Mouse (Mus musculus): ENCODE results near the gene Tbc1d17.

The Tbc1d17 gene

DNA sequence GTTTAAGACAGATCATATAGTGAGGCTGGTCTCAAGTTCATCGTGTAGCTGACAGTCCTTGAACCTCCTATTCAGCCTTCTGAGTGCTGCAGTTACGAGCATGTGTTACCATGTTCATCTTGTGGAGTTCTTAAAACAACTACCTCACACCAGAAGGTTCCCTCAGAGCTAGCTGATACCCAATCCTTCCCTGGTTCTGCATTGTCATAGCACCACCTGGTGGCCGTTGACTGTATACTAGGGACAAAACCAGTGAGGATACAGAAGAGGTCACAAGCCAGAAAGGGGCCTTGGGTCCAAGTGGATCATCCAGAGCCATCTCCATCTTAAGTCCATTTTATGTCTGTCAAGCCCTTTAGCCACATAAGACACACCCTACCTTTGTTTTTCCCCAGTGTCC is 24.0 kb downstream of the Tbc1d17 start:
- peak; percentile 76 to 82 for DNase-seq (ENCODE audit: low spot score in 2 of 2)

DNA sequence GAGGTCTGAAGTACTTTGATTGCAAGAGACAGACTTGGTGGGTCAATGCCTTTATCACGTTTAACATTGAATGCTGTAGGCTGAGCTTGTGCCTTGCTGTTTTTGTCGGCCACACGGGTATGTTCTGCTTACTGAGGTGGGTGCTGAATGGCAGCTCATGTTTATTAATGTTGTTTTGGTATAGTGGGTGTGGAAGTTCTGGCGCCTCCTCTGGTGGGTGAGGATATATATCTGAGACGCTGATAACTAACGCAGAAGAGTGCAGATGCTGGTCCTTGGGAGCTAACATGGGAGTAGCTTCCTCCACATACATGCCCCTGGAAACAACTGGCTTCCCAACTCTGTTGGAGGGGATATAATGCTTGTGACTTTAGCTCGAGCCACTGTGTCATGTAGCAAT is 25.5 kb downstream of the Tbc1d17 start:
- no peak for DNase-seq (ENCODE audit: low spot score in 2 of 2)

DNA sequence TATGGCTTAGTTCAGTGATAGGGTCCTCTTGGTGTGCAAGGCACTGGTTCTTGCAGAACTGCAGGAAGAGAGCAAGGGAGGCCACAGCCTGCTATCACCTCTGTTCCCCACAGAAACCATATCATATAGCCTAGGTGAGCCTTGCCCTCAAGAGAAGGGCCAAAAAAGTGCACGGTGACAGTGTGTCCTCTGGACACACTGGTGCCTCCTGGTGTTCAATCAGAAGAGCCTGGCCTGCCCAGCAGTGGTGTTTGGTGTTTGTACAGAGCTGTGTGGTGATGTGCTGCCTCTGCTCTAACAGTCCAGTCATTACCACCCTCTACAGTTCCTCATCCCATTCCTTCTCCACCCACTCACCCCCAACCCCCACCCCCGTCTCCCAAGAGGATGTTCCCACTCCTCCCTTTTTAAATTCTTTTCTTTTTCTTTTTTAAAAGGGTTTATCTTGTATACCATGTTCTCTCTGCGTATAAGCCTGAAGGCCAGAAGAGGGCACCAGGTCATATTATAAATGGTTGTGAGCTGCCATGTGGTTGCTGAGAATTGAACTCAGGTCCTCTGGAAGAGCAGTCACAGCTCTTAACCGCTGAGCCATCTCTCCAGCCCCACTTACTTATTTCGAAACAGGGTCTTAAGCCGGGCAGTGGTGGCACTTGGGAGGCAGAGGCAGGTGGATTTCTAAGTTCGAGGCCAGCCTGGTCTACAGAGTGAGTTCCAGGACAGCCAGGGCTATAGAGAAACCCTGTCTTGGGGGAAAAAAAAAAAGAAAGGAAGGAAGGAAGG is 27.0 kb downstream of the Tbc1d17 start:
- DNase-seq (ENCODE audit: low spot score in 2 of 2): peak in 1 of 2 experiments; percentile 24

DNA sequence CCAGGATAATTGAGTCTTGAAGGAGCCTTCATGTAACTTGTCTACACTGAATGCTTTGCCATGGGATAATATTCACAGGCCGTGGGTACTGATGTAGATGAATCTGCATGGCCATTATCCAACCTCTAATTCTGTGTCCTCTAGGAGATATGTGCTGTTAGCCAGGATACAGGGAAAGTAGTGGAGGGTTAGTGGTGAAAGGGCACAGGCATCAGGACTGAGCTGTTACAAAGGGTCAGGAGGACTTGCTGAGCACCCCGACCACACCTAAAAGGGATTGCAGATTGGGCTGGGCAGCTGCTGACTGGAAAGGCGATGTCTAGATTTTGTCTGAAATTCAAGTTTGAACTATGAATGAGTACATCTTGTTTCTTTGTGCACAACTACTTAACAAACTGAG is 28.4 kb downstream of the Tbc1d17 start:
- DNase-seq (ENCODE audit: low spot score in 2 of 2): no peak

DNA sequence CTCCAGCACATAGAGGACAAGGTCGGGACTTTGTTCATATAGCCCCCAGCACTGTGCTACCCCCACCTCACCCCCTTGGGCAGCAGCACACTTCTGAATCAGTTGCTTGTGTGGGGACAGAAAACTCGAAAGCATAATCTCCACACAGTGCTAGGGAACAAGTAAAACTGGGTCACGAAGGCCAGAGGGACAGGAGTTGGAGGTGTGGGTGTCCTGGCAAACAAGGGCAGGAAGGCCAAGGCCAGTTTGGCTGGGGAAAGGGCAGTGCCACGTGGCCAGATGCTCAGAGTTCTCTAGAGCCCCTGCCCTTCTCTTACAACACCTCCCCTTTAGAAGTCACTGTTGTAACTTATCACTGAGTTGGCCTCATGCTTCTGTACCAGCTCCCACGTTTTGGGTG is 29.0 kb downstream of the Tbc1d17 start:
- no peak for DNase-seq (ENCODE audit: low spot score in 2 of 2)

DNA sequence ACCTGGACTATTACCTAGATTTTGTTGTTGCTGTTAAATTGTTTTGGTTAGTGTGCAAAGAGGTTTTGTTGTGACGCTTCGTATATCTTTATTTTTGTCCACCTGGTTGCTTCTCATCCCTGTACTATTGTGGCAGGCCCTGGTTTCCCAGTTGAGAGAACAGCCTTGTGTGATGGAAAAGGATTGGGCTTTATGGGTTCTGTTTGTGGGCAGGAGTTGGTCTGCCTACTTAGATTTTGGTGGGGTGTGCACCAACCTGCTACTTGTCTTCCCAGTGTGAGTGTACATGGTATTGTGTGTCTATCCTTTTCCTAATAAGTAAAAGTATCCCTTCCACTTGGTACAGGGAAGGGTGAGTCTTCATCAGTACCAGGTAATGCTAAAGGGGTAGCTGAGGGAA is 29.5 kb downstream of the Tbc1d17 start:
- no peak for DNase-seq (ENCODE audit: low spot score in 2 of 2)

DNA sequence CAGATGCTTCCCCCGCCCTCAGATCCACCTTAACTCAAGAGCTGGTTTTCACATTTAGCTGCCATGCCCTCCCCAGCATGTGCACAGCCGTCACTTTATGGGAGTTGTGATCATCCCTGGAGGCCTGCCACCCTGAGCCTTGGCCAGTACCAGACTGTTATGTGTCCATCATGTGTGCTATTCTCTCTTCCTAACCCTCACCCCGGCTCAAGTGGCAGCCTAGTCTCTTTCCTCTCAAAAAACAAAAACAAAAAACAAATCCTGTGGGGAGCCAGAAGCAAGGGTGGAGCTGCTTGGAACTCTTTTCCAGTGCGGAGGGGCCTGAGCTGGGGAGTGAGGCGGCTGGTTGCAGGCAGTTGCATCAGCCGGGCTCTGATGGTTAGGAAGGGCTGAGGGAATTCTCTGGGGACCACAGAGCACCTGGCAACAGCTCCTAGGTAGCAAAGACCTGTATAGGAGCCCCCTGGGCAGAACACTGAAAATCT is 30.1 kb downstream of the Tbc1d17 start:
- DNase-seq (ENCODE audit: low spot score in 2 of 2): no peak

DNA sequence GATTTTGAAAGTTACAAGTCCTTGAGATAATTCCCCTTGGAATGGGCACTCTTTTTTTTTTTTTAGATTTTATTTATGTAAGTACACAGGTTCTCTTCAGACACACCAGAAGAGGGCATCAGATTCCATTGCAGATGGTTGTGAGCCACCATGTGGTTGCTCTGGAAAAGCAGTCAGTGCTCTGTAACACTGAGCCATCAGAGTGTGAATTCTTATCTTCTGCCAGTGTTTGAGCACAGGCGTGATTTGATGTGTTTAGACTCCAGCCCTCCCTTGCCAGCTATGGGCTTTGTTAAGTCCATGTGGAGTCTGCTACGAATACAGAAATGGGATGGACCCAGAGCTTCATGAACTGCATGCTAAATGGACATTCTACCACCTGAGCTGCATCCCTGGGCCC is 30.7 kb downstream of the Tbc1d17 start:
- no peak for DNase-seq (ENCODE audit: low spot score in 2 of 2)

DNA sequence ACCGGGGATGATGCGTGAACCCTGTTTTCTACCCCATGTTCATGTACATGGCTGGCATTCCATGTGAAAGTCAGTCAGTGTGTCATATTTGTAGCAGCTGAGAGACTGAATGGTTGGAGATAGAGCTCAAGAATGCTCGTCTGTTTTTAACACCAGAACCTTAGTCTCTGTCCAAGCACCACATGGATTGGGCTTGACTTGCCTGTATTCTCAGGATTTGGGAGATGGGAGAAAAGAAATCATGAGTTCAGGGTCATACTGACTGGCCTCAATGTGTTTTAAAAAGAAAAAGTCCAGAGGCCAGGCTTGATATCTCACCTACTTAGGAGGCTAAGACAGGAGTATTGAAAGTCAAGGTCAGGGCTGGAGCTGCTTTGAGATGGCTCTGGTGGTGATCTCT is 31.4 kb downstream of the Tbc1d17 start:
- no peak for DNase-seq (ENCODE audit: low spot score in 2 of 2)

DNA sequence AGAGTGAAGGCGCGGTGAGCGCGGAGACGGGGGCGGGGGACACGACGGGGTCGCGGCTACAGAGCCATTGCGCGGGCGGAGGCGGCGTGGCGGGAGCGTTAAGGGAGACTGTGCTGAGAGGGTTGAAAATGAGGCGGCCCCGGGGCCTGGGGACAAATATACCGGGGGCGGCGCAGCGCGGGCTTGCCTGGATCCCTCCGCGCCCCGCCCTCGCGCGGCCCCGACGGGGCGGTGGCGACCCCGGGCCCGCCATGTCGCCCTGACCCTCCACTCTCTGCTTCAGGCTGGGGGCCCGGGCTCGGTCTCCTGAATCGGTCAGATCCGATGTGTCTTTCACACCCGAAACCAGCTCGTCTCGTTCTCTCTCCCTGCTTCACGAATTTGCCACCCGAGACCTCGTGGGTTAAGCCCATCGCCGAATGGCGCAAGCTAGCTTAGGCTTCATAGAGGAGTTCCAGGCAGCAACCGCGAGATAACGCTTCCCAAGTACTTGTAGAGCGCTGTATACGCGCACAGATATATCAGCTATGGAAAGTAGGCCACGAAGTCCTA is 32.3 kb downstream of the Tbc1d17 start, which contains the start of gene Atf5:
Gene Atf5, minus strand, starts transcription at position 189 of the 552 bp plus-strand sequence.
- peak in 1 of 2 experiments; percentile 40 for DNase-seq (ENCODE audit: low spot score in 2 of 2)

DNA sequence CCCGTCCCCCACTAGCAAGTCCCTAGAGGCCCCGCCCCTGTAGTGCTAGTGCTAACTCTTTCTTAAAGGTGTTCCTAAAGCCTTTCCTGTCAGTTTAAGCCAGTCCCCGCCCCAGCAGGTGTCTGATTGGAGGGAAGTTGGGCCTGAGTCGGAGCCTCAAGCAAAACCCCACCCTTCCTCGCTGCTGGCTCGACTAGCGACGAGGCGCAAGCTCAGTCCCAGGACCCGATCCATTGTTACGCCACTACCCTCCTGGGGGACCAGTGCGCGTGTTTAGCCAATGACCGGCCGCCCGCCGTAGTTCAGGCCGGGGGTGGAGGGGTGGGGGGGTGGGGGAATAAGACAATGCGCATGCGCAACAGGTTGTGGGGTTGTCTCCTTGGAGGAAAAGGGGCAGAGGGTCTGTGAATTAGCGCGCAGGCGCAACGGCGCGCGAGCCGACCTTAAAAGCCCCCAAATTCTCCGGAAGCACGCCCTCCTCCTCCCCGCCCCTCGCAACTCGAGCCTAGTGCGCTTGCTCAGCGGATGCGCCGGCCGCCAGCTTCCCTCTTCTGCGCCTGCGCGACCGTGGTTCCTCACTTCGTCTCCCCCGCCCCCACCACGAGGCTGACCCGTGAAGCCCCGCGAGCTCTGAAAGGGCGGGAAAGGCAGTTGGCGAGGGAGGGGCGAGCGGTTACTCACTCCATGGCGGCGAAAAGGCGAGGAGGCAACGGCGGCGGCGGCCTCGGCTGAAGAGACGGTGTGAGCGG is 33.0 kb downstream of the Tbc1d17 start, which contains the start of the genes Nup62 and Il4i1:
Gene Nup62, plus strand, starts transcription at position 368 of the 749 bp plus-strand sequence.
Gene Il4i1, plus strand, starts transcription at position 667 of the 749 bp plus-strand sequence.
- peak; percentile 99 for DNase-seq (ENCODE audit: low spot score in 2 of 2)

DNA sequence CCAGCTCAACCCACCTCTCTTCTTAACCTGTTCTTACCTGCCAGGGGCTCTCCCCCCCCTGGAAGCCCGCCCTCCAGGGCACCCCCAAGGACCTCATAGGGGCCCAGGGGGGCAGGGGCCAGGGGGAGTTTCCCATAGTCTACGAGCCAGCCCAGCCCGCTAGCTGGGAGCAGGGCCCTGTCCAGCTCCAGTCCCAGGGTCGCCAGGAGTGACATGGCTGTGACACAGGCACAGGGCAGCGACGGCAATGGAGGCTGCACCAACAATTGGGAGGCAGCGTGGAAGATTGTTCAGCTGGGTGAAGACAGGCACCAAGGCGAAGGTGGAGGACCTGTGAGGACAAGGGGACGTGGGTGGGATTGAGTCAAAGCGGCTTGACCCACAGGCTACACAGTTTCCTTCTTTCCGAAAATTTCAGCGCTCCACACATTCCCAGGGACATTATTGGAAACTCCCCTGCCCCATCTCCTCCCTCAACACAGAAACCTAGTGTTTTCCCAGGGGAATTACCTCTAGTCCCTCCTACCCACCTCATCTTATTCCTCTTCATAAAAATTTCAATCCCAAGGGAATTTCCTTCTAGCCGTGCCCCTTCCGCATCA is 33.8 kb downstream of the Tbc1d17 start:
- DNase-seq (ENCODE audit: low spot score in 2 of 2): no peak

DNA sequence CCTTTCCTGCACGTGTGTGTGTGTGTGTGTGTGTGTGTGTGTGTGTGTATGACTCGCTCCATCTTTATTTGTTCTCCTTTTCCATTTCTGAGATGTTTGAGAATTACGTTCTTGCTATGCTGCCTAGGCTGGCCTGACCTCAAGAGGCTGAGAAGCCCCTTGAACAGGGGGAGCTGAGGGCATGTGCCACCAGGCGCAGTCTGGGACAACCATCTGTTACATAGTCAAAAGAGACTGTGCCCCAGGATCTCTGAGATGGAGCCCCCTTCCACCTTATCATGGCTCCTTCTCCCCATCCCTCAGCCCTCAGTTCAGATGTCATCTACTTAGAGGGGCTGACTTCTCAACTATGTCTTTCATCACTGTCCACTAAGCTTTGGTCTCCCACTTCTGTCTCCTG is 34.5 kb downstream of the Tbc1d17 start:
- DNase-seq (ENCODE audit: low spot score in 2 of 2): no peak

DNA sequence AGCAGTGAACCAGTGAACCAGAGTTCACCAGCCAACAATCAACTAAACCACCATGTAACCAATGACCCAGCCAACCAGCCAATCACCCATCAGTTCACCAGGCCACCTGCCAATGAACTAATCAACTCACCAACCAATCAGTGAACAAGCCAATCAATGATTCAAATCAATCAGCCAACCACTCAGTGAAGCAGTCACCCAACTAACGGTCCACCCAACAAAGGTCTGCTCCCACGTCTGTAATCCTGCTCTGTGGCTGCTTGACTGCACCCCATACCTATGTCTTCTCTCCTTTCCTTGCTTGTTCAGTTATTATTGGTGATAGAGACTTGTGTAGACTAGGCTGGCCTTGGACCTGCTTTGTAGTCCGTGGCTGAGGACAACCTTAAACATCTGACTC is 34.9 kb downstream of the Tbc1d17 start:
- no peak for DNase-seq (ENCODE audit: low spot score in 2 of 2)

DNA sequence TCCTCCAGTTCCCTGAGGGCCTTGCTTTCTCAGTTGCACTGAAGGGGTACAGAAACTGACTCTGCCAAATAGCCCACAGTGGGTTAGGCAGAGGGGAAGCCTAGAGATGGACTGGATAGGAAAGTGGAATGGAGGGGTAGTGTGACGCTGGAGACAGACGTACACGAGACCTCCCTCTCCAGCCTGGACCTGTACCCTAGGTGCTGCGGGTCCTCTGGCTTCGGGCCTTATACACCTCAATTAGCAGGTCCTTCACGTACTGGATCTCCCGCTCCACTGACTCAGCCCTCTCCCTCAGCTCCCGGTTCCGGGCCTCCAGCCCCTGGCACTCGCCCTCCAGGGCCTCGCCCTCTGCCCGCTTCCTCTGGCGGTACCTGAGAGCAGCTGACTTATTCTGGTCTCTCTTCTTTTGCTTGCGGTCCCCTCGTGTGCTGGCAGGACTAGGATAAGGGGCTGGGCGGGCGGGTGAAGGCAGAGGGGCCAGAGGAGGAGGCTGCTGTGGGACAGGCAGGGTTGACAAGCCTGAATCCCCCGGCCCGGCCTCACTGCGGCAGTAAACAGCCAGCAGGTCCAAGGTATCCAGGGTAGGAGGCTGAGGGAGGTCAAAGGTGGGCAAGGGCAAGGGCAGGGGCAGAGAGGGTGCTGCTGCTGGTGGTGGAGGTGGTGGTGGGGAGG is 36.1 kb downstream of the Tbc1d17 start:
- no peak for DNase-seq (ENCODE audit: low spot score in 2 of 2)

DNA sequence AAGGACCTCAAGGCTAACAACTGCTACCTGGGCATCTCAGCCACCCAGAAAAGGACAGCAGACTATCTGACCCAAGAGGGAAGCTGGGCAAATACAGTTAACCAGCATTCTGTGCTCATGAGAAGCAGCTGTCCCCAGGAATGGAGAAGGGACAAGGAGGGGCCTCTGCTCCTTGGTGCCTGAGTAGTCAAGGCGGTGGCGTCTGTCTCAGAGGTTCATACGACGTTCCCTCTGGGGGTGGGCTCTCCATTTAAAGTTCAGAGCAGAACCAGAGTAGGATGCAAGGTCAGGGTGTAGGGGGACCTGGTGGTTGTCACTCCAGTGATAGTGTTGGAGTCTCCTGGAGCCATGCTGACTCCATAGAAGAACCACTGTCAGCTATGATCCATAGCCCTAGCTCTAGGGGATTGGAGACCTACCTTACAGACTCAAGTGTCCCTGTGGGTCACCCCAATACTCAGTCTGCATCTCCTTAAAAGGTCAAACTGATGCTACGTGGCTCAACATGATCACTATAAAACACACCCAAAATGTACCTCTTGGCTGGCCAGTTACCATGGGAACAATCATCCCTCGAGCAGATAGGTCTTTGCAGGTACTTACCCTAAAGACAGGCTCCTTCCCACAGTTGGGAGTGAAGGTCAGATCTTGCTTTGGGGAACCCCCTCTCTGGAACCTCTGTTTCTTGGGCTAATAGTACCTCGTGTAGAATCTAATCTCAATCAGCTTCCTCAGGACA is 37.9 kb downstream of the Tbc1d17 start:
- DNase-seq (ENCODE audit: low spot score in 2 of 2): no peak

DNA sequence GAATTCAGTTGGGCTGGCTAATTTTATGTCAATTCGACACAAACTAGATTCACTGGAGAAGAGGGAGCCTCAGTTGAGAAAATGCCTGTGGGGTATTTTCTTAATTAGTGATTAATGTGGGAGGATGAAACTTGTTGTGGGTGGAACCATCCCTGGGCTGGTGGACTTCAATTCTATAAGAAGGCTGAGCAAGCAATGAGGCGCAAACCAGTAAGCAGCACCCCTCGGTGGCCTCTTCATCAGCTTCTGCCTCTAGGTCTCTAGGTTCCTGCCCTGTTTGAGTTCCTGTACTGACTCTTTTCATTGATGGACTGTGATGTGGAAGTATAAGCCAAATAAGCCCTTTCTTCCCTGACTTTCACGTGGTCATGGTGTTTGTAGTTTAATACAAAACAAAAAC is 38.5 kb downstream of the Tbc1d17 start:
- DNase-seq (ENCODE audit: low spot score in 2 of 2): no peak

DNA sequence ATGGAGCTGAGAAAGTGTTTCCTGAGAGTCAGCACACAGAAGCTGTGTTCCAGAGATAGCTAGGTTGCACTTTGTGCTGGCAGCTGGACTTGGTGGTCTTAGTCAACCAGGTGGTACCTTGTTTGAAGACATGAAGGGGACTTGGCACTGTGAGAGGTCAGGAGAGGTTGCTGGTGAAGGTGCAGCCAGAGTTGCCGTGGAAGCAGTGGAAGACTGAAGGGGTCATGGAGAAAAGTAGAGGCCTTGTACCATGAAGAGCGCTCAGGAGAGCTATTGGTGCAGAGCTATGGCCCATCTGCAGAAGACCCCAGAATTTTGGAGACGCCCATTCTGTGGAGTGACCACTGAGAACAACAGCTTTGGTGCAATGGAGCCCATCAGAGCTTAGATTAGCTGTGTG is 39.4 kb downstream of the Tbc1d17 start:
- DNase-seq (ENCODE audit: low spot score in 2 of 2): no peak

DNA sequence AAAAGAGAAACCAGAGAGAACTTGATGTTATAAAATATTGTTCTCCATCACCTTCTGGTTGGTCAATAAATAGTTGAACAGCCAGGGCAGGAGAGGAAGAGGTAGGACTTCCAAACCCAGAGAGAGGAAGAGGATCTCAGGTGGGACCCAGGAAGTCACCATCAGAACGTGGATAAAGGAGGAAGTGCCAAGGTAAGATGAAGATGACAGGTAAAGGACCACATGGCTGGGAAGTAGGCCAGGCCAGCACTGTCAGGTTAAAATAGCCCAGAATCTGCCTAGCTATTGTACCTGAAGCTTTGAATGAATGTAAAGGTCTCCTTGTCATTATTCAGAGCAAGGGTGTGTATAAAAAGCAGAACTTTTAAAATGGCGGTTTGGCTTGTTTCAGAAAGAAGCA is 40.0 kb downstream of the Tbc1d17 start:
- DNase-seq (ENCODE audit: low spot score in 2 of 2): no peak

DNA sequence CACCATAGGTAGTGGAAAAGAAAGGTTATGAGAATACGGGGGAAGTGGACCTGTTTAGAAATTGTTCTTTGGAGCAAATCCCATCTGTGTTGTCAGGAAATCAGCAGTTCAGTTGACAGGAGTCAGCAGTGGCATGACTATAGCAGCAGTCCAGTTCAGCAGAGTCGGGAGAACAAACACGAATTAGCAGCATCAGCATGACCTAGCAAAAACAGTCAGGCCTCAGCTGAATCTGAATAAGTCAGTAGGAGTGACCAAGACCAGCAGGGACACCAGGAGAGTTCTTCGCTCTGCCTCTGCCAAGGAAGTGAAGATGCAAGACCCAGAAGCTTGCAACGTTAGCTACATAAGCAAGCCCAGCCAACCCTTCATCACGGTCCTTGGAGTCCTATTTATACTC is 56.1 kb downstream of the Tbc1d17 start:
- no peak for DNase-seq (ENCODE audit: low spot score in 2 of 2)

DNA sequence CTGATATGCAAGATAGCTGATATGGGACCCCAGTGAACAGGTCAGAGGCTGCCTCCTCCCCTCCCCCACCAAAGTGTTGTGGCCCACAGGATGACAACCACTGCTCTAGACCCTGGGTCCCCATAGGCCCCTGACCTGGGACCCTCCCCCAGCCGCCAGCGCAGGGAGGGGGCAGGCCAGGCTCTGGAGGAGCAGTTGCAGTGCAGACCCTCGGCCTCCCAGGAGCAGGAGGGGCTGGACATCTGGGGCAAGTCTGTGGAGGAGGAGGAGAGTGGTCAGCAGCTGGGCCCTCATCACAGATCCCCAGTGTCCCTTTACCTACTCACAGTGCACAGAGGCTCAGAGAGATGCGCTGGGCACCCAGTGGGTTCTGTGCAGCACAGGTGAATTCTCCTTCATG is 58.8 kb downstream of the Tbc1d17 start:
- no peak for DNase-seq (ENCODE audit: low spot score in 2 of 2)
